Mouse (Mus musculus) ES-E14 (cell line): ENCODE data around the gene Stard3.

Experiments used
- HCFC1 ChIP-seq: IDR thresholded peaks from 2 replicates; pipeline ENCODE4 v1.6.1; 2012; ENCODE audit warnings: low read length, inconsistent platforms, borderline replicate concordance; ENCODE audit not compliant: insufficient read depth
- MAFK ChIP-seq: IDR thresholded peaks from 2 replicates; pipeline ENCODE4 v1.6.1; 2014; ENCODE audit warnings: mild to moderate bottlenecking, low read depth, low read length, inconsistent platforms; ENCODE audit not compliant: insufficient read depth
- ZC3H11A ChIP-seq: IDR thresholded peaks from 2 replicates; pipeline ENCODE4 v1.6.1; 2012; ENCODE audit warnings: low read depth, mild to moderate bottlenecking, inconsistent platforms, low read length, borderline replicate concordance
- ZNF384 ChIP-seq: IDR thresholded peaks from 2 replicates; pipeline ENCODE4 v1.6.1; 2012; ENCODE audit warnings: low read depth, low read length, inconsistent platforms

- TF ChIP-seq HCFC1 = no peak
- no peak for TF ChIP-seq ZNF384
- no peak for TF ChIP-seq ZC3H11A
- no peak for TF ChIP-seq MAFK
Measured at GRCm38 (mm10) chr11:98383261-98384030, 25.3 kb downstream of the Stard3 start, which contains the start of gene Tcap.
